Mouse (Mus musculus): ENCODE data around the gene Cyp2s1.

DNA sequence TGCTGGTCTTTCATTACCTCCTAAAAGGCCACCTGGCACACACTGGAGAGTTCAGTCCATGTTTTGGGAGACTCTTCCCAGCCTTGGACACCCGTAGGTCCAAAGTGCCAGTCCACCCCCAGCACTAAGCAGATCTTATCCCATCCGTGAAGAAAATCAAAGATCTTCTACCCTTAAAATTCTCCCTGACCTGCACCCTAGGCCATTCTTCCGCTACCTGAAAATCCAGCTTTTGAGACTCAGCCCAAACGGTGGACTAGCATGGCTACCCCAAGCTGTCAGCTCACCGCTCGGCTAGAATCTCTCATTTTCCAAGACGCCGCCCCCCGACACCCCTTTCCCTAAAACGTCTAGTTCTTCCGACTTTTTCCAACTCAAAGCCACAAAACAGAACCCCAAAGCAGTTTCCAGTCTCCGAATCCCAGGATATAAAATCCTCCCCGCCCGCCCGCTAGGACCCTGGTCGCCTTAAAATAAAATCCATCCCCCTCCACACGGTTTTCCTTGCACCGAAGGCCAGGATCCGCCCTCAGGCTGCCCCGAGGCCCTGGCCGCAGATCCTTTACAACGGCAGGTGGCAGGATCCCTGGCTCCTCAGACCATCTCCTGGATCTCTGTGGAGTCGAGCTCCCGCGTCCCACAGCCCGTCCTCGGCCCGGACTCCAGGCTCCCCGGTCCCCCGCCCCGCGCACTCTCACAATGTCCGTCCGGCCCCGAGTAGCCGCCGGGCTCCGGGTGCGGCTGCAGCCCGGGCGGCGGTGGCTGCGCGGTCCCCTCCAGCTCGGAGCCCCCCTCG, 62.9 kb downstream of the Cyp2s1 start:
- TF ChIP-seq POLR2A (IDR thresholded peaks at IDR 0.05; ENCODE audit: control insufficient read depth, extremely low read depth, insufficient read depth, low read length, poor library complexity) (no peak), CTCF (IDR thresholded peaks at IDR 0.05; ENCODE audit: borderline replicate concordance, control insufficient read depth, extremely low read depth, insufficient read depth, low read length, poor library complexity) (no peak)

Data from thymus, adult 2 months (tissue).